Mouse (Mus musculus) liver (tissue): ENCODE data around the gene Rpap3.
"Not testable (repeated sequence)": the region's sequence is repeated elsewhere in the genome, so short reads cannot be mapped to it uniquely, and the experiment has no call there.

Experiments
- DNase-seq: peaks from one replicate; pipeline ENCODE4 v3.0.0-alpha.2; 2020; ENCODE audit warnings: mixed read lengths

Gene Rpap3

DNA sequence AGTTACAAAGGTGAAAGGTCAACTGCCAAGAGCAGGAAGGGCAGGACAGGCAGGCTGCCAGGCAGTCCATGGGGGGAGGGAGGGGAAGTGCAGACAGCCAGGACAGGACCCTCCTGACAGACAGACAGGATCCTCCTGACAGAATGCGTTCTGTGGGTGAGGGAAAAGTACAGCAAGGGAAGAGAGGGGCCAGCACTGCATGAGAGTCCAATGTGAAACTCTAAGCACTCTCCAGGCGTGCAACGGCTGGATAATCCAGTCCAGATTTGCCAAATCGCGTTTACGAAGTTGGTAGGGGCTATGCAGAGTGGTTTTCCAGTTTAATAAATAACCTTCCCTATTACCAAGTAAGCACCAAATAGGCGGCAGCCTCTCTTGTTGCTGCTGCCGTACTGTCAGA lies 23.6 kb downstream of the Rpap3 start:
- DNase-seq = no peak

DNA sequence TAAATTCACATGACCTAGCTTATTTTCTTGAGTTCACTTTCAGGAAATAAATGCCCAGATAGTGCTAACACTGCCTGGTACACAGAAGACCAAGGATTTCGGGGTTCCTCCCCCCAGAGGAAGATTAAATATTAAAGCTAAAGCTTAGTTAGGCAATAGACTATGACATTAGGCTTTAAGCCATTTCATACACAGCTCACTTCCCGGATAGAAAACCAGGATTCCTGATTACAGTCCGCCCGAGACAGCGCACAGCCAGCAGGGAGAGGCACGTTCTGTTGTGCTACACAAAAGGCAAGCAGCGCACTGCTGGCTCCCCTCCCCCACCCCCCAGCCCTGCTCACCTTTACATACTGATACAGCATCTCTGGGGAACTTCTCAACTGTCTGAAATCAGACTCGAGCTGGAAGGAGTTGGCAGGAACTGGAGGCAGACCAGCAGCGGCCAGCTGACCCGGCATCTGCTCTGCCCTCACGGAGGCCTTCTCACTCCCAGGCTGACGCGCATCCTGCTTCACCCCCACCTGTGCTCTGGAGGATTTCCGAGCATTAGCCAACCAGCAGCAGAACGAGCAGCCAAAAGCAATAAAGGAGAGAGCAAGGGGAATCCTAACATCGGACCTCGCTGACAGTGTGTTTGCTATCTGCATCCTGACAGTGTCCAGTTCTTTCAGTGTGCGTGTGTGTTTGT lies 25.5 kb downstream of the Rpap3 start:
- DNase-seq = no peak

DNA sequence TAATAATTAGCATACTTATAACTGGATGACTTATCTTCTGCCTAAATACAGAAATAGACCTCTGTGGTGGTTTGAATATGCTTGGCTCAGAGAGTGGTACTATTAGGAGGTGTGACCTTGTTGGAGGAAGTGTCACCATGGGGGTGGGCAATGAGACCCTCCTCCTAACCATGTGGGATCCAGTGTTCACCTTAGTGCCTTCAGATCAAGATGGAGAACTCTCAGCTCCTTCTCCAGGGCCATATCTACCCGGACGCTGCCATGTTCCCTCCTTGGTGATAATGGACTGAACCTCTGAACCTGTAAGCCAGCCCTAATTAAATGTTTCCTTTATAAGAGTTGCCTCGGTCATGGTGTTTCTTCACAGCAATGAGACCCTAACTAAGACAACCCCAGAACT lies 28.3 kb downstream of the Rpap3 start:
- no peak for DNase-seq

DNA sequence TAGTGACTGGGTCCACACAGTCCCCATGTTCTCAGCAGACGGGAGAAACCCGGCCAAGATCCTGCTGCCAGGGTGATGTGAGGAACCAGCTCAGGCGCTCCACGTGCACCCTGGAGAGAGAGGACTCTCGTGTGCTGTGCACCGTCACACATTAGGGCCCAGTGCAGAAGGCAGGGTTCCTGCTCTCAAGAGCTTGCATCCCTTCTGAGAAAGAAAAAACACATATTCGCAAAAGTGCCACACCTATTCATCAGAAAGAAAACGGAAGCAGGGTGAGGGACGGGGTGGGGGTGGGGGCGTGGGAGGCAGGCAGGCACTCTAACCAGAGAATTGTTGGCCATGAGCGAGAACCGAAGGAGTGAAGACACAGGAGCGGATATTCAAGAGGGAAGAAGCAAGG lies 29.7 kb downstream of the Rpap3 start:
- no peak for DNase-seq

DNA sequence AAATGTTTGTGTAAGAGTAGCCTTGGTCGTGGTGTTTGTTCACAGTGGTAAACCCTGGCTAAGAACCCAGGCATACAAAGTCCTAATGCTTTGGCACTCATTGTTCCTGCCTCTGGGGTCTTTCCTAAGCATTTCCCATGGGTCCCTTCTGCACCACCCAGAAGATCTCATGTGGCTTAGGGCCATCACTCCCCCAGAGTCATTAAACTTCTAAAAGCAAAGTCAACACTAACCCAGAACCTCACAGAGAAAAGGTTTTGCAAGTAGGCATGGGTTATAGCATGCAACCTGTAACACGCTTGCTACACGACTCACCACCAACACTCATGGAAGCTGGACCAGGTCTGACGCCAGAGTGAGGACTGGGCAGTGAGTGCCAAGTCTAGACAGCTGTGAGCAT lies 31.2 kb downstream of the Rpap3 start:
- DNase-seq = no peak

DNA sequence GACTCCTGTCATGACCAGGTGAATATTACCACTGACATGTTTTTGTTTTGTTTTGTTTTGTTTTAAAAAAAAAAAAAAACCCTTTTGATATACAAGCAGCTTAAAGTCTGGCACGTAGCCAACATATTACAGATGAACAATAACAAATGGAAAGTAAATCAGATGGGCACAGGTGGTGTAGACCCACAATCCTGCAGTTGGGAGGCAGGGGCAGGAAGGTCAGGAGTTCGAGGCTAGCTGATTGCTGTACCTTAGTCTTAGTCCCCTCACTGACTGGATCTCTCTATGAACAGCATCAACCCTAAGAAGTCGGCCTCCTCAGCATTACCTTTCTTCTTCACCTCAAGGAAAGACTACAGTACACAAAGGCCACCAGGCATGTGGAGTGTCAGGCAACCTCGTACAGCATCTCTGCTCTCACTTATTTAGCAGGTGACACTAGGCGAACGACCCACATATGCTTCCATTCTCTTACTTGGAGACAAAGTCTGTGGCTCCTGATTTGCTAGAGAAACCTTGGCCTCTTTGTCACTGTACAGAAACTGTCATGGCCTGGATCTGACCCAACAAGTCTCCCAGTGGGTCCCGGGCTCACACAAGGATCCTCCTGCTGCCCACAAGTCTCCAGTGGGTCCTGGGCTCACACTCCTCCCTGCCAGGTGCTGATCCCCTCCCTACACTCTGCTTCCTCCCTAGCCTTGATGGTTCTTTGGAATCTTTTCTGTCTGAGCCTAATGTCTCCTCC lies 32.2 kb downstream of the Rpap3 start:
- DNase-seq = no peak

DNA sequence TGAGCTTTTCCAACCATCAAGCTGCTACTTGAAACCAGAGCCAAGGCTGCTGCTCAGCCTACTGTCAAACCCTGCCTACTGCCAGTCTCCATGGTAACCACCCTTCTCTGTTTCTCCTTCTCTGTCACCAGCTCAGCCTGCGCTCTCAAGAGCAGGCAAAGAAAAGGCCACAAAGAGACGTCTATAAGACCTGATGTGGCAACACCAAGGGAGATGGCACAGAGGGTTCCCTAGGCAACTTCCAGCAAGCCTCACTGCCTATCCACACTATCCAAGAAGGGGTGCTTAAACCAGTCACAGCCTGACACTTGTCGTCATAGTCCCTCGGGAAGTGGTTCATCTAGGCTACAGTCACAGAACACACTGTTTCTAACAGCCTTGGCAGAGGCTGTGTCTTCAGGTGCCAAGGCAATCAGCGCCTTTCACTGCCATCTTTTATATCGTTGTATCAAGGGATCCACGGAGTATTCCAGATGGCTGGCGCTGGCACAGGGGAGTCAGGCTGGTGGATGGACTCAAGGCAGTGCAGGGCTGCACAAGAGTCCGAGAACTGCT lies 33.3 kb downstream of the Rpap3 start:
- DNase-seq = no peak

DNA sequence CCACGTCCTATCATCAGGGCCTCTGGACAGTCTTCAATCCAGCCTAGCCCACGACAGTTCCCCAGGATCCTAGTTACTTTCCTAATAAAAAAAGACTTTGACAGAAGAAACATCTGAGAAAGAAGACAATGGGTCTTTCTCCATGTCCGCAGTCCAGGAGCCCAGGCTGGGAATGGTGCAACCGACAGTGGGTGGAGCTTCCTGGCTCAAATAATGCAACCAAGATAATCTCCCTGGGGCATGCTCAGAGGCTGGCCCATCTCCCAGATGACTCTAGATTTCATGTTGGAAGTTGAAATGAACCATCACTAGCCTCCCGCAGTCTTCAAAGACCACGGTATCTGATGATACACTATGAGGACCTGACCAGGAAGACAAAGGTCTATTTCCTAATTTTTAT lies 35.1 kb downstream of the Rpap3 start:
- no peak for DNase-seq

DNA sequence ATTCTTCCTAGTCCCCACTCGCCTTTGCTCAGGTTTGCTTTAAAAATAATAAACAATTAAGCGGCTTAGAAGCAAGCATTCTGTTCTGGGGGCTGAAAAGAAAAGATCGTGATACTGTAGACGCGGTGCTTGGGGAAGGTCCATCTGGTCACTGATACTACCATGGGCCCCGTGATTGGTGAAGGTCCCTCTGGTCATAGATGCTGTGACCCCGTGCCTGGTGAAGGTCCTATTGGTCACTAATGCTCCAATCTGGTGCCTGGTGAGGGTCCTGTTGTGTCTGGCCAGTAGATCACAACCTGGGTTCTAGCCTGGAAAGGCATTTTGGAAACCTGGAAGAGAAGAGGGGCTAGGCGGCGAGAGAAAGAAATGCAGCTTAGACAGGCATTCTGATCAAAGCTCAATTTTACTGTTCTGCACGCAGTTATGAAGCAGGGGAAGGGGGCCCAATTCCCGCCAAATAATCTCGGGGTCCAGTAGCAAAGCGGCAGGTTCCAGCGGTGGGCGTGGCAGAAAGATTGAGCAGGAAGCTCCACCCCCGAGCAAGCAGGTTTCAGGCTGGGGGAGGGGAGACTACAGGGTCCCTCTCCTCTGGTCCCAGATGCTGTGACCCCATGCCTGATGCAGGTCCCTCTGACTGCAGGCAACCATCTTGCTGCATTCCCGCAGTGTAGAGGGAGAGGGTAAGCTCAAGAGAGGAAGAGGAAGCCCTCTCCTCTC lies 37.3 kb downstream of the Rpap3 start:
- not testable (repeated sequence) for DNase-seq

DNA sequence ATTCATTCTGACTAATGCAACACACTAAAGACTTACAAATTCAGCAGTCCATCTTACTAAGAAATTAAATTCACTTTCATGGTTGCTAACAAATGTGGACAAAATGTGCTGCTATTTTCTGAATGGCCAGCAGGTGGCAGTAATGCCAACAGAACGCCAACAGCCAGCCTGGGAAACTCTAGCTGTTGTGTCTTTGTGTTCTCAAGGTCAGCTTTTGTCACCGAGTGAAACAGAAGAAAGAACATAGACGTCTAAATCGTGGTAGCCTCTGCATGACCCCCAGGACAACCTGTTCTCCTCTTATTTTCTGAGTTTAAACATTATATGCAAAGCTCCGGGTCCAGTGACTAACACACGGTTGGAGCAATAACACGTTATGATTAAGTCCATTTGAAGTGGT lies 38.2 kb downstream of the Rpap3 start:
- DNase-seq = peak; percentile 62

DNA sequence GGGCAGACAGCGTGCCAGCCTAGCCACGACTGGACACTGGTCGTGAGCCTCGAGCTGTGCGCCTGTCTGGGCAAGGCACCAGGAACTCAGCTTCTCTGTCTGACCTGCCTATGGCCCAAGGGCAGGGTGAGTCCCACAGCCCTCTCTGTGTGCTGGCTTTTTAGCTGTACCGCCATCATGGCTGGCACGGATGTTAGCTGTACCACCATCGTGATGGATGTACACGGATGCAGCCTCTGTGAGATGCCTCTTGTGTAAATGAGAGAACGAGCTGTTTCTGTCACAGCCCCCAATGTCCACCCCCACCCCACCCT lies 39.2 kb downstream of the Rpap3 start:
- no peak for DNase-seq

DNA sequence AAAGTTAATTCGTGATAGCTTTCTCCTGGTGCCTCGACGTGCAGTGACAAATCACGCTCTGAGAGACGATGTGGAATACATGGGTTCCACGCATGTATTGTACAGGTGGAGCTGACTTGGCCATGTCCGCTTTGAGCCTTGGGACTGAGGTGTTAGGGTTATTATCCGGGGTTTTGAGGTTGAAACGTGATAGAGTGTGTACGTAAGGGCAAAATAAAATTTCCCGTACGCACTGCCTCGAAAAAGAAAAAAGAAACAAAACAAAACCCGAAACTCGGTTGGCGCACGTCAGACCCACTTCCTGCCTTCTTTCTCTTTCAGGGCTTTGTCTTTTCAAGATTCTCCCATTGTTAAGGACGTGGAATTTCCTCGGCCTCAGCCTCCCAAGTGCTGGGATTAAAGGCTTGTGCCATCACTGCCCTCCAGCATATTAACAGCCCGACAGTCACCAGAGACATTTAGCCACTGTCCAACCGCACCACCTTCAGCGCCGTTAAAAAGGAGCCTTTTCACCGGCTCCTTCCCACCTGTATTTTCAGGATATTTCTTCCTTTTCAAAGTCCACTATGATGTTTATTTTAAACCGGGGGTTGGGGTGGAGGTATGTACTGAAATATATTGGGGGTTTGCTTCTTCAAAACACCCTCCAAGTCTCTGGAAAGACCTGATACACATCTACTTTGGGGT lies 39.7 kb downstream of the Rpap3 start:
- no peak for DNase-seq

DNA sequence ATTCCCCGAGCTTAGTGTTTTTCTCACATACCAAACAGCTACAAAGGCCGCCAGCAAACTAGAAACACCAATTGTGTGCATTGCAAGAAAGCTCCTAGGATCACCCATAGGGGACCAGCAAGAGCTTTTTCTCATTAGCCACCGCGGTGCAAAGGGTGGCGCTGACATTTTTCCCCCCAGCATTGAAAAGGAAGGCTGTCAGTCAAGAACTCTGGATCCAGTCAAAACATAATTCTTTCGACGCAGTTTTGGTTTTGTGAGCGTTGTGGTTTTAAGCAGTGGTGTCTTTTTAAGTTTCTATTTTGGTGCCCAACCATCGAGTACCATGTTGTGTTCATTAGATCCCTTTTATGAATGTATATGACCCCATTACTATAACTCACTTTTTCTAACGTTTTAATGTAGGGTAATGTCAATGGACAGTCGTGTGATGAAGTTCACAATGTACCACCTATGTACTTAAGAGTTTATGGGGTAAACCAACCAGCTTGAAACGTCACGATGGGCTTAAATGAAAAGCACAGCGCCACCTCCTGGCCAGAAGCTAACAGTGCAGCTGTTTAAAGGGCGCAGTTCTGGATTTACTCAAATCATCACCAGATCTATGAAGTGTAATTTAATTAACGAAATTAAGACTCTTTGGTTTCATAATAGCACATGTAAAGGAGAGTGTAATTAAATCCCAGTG lies 40.5 kb downstream of the Rpap3 start:
- peak; percentile 26 for DNase-seq

DNA sequence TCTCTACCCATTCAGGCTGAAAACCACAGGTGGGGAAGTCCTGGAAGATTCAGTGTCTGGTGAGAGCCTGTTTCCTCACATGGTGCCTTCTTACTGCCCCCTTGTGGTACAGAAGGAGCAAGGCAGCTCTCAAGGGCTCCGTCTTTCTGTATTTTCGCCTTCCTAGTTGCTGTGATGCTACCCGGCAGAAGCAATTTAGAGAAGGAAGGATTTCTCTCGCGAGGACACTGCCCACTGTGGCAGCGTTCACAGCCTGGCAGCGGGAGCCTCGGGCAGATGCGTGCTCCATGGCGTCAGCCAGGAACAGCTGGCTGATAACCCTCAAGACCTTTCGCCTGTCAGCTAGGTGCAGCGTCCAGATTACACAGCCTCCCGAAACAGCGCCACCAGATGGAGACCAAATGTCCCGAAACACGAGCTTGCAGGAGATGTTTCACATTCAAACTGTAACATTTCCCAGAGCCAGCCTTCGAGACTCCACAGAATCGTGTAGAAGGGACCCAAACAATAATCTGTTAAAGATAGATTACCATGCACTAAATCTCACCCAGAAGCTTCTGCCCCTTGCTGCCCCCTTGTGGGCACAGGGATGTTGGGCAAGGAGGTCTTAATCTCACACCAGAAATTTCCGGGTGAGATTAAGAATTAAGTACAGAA lies 41.7 kb downstream of the Rpap3 start:
- DNase-seq = peak; percentile 74

DNA sequence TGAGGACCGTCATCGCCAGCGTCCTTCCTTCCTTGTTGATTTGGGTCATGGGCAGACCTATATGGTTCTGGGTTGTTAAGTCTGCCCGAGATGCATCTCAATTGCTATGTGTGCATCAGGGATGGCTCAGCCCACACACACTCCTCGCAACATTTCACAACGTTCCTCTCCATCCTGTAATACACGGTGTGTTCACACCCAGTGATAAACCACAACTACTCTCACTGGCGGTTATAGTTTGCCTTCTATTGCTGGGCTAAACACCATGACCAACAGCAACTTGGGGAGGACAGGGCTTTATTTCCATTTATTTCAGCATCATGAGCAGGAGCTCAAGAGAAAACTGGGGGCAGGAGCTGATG lies 46.9 kb downstream of the Rpap3 start:
- no peak for DNase-seq

DNA sequence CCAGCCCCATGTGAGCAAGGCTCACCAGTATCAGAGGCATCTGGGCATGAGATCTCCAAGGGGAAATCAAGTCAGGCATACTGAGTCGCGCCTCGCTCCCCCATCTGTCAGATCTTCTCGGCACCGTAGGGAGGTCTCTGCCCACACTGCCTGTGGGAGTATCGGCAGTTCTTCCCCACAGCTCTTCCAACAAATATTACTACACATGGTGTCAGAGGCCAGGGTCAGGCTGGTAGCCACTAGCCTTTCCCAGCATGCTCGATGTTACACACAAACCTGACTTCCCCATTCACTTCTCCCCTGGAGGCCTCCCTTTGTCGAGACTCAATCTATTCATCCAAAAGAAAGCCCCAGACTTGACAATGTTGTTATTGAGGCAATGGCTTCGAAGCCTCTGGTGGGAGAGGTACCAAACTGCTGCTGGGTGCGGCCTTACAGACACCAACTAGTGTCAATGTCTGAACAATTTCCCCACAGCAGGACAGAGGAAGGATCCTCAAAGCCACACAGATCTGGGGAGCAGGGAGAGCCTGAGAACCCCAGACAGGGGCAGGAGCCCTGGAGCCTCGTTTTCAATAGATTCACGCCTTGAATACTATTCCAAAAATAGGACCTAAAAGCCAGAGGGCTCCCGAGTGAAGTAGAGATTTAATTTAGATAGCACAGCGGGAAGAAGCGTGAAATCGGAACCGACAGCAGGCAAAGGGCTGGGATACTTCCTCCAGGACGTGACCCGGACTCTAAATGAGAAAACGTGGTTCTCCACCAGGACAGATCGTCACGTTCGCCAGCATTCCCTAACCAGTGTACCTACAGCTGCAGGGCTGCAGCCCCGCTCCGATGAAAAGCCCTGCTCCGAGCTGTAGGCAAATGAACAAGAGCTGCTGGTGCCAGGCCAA lies 47.5 kb downstream of the Rpap3 start:
- DNase-seq = no peak

DNA sequence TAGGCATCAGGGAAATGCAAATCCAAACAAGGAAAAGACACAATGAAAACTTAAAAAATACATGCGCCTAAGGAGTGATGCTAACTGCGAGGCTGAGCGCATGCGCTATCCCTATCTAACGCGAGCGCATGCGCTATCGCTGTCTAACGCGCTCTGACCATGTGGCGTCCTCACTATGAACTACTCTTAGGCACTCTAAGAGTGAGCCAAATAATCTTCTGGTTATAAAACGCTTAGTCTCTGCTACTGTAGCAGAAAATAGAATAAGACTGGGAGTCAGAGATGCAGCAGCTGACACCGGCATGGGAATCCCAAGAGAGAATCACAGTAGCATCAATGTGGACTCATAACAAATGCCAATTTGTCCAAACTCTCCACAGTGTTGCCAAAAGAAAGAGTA lies 48.2 kb downstream of the Rpap3 start:
- no peak for DNase-seq

DNA sequence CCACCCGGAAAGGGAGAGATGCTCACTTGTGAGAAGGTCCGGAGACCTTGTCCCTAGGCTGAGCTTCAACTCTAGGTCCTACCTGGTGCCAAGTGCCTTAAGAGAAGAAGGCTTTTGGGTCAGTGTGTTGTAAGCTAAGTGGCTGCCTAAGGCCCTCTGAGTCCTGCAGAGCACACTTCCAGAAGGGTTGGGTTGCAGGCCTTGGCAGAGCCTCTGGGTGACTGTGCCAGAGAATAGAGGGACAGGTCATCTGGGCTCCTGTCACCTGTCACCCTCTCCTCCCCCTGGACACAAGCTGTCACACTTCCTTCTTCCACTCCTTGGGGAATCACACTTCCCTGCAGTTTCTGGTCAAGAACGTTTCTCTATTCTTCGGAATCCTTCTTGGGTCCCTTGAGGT lies 55.9 kb downstream of the Rpap3 start:
- DNase-seq = no peak

DNA sequence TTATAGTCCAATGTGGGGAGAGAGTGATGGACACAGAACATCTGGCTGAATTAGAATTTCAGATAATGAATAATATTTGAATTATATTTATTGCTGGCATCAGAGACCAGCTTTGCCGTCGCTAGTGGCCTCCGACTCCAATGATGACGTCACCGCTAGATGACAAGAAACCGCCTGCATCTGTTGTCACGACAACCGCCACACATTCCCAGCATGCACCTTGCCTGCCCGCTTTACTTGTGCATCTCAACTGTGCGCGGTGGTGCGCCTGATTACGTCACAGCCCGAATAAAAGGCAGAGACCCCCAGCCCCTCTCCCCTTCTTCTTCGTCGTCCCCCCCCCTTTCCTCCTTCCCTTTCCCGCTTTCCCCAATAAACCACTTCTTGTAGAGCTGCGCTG lies 57.4 kb downstream of the Rpap3 start:
- DNase-seq = no peak

DNA sequence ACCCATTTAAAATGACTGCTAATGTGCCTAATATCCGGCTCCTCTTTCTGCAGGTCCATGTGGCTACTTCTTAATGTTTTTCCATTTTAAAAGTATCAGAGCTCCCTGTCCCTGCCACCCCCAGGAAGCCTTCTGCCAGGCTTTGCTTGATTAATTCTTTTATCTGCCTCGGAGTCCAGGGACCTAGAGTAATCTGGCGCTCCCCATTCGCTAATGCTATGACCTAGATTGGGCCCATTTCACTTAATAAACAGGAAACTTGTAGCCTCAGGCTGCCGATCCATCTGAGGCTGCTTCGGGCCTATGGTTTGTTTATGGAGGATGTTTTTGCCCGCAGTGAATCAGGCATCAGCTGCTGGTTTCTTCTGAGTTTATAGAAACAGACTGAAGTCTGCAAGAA lies 59.2 kb downstream of the Rpap3 start:
- no peak for DNase-seq

DNA sequence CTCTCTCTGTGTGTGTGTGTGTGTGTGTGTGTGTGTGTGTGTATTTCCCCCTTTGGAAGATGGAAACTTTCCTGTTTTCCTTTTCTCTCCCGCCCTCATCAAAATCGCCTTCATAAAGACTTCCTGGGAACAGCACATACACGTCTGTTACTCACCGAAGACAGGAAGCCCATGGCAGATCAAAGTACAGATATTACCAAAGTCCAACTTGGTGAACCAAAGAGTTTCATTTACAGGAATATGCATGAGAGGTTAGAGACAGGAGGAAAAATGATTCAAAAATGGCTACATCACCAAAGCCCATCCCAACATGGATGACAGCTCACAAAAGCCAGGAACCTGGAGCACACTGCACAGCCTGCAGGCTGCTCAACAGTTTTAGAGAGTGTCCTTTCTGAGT lies 61.6 kb downstream of the Rpap3 start:
- DNase-seq = no peak
